Mouse (Mus musculus): ENCODE measurements around the gene Slc46a3.

Slc46a3 gene

GRCm38 (mm10) chr5:147834841-147835500 lies 59.6 kb downstream of the Slc46a3 start:
- peak; percentile 17 for DNase-seq

- no peak for DNase-seq
These were observed 61.8 kb downstream of the Slc46a3 start for GRCm38 (mm10) chr5:147832842-147833241.

GRCm38 (mm10) chr5:147828846-147829245 lies 65.8 kb downstream of the Slc46a3 start:
- DNase-seq, result no peak

All from kidney, adult 11 months (tissue).